Mouse (Mus musculus): ENCODE data around the gene Egln2. TPM values are rescaled to one million over a fixed set of nuclear protein-coding genes. Genes with fewer than 3 reads are reported as not detected.

Gene Egln2
- 70.9 and 81.1 TPM in 2 replicates for polyA plus RNA-seq (2021; fragmentation: Nextera tagmentation)
- long read RNA-seq, experiment 1, transcript Egln2-201 (6 exons, 2,107 nt) = major isoform, 170 of 211 reads
- long read RNA-seq, experiment 1, transcript Egln2-202 (6 exons, 1,756 nt) = minor isoform, 7 of 211 reads
- long read RNA-seq, experiment 1, partial matches to known transcripts = 18 of 211 reads
- long read RNA-seq, experiment 1, other reads (novel, unspliced or antisense) = 16 of 211 reads
- long read RNA-seq, experiment 2, transcript Egln2-201 (6 exons, 2,107 nt) = major isoform, 769 of 882 reads
- long read RNA-seq, experiment 2, transcript Egln2-202 (6 exons, 1,756 nt) = minor isoform, 19 of 882 reads
- long read RNA-seq, experiment 2, partial matches to known transcripts = 20 of 882 reads
- long read RNA-seq, experiment 2, other reads (novel, unspliced or antisense) = 74 of 882 reads

DNA sequence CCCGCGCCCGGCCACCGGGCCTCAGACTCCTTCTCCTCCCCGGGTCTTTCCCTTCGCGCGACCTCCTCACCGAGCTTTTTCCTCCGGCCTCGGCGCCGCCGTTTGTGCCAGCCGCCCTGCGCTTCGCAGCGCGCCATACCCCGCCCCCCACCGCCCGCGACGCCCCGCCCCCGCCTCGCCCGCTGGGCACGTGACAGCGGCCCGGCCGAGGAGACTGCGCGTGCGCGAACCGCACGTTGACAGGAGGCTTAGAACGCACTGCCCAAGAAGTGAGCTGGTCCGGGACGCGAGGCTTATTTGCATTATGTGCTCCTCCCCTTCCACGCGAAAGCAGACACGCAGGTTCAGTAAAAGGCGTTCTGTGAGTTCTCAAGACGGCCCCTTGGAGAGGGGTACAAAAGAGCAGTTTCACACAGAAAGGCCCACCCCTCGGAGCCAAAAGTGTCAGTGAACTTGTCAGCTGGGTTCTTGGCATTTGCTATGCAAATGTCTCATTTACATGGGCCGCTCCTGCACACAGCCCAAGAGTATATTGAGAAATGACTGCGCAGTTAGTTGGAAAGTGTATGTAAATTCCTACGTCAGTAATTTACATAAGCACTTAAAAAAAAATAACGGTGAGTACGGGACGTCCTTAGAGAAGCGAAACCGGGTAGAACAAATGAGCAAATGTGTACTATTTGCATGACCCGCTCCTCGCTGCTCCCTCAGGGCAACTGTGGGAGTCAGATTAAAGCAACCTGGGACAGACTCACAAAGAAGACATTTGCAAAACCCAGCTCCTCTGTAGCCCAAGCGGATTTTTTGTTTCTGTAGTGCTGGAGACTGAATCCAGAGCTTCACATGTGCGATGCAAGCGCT lies at the start of gene Egln2:
TSS of gene Egln2 (minus strand) at position 189 of the 861 bp plus-strand sequence.

DNA sequence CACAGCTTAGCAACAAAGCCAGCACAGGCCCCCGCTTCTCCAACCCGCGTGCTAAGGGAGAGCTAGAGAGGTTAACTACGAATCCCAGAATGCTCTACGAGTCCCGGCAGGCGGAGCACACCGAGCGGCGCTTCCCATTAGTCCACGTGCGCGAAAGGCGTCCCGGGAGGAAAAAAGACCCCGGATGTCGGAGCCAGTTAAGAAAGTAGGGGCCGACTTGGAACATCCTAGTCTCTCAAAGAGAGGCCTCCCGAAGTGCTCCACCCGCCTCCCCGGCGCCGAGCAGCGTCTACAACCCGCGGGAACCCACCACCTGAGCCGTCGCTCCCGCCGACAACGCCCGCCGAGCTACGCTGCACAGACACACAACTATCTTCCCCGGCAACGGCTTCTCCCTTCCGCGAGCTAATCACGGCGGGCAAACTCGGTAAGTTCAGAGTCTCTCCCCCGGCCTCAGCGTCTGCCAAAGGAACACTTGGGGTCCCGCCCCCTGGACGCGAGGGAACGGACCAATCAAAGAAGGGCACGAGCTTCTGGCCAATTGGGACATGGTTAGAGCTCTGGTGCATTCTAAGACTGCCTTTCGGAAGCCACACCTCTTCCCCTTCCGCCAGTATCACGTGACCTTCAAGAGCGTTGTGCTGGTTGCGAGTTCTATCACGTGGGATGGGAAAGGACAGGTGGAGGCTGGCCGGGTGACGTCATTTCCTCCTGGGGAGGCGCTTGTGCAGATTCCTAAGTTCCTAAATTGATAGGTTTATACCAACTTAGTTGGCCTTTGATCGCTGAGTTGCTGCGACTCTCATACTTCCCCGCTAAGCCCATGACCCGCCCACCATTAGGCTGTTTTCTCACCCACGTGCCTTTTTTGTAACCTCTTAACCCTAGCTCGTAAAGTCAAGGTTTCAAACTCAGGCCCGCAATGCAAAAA lies 29.3 kb upstream of the Egln2 start, which contains the start of the genes BC024978 and Snrpa:
TSS of gene BC024978 (plus strand) at position 101 of the 931 bp plus-strand sequence.
TSS of gene Snrpa (minus strand) at position 591 of the 931 bp plus-strand sequence.

GRCm38 (mm10) chr7:27180837-27181695 lies 14.5 kb upstream of the Egln2 start, which contains the start of the genes Gm21983 and Mia:
Gene Gm21983 (minus strand): TSS chr7:27181086.
Gene Mia (minus strand): TSS chr7:27181157.

DNA sequence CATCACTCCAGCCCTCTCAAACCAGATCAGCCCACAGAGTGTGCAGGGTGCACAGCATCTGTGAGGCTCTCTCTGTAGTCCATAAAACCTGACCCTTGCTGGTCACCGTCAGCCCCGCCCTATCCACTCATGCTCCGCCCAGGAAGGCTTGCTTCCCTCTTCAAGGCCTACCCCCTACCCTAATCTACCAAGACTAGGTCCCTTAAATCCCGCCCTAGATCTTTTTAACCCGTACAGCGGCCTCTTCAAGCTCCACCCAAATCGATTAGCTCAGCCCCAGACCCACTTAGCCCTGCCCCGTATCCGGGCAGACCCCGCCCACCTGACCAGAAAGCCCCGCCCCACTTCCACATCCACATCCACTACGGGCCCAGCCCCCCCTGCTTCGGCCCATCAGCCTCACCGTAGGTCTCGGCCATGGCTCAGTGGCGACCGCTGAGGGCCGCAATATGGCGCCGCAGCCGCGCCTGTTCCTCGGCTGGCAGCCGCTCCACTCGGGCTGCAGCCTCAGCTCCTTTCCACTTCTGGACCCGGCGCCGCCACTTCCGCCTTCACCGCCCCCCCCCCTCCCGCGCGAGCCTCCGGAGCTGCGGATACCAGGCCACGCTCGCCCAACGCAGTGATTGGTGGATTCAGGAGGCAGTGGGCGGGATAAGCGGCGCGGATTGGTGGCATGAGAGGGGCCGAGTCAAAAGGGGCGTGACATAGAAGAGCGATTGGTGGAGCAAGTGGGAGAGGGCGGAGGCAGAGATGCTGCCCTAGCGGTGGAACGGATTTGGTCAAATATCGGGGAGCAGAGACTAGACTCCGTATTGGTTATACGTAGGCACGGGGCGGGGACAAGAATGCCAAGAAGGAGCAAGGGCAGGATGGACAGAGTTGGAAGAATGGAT lies 12.0 kb upstream of the Egln2 start, which contains the start of gene Rab4b:
TSS of gene Rab4b (minus strand) at position 573 of the 893 bp plus-strand sequence.

DNA sequence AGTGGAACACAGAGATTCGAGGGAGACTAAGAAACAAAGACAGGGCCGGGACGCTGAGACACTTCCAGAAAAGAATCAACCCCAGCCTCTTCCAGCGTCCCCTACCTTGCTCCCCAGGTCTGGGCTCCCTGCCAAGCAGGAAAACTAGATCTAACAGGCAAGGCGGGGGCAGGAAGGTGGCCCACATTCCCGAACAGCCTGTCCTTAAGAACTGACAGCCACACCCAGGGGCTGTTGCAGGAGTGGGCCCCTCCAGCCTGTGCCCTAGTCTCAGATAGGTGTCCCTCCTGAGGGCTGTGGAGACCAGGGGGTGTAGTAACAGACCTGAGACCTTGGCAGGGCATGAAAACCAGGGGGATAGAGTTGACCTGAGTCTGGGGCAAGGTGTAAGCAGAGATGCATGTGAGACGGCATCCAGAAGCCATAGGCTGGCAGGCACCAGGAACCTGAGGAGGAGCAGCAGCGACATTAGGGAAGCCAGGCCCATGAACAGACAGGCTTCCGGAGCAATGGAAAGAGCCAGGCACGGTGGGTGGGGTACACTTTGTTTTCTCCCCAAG lies 13.3 kb downstream of the Egln2 start, which contains the start of gene Cyp2t4:
TSS of gene Cyp2t4 (plus strand) at position 510 of the 560 bp plus-strand sequence.

GRCm38 (mm10) chr7:27119676-27120075 lies 46.9 kb downstream of the Egln2 start, which contains the start of gene Cyp2f2:
Gene Cyp2f2 (plus strand): TSS chr7:27119909.

Small RNA genes within 50 kb of the gene (microRNA-seq; reads per million reads assigned to microRNA genes)
- not detected for gene Mir1191
- gene Mir3101 = 0.64 reads per million

Other genes starting within 250 kb of the Egln2 start
- not detected in 2 replicates for gene Cyp2a22, start 227.4 kb downstream of the Egln2 start, polyA plus RNA-seq (2021; fragmentation: Nextera tagmentation)
- gene Cyp2a12, start 137.7 kb downstream of the Egln2 start, polyA plus RNA-seq (2021; fragmentation: Nextera tagmentation) = not detected in 2 replicates
- 0.30 TPM in 1 of 2 replicates, not detected in the other for gene Cyp2f2, start 46.9 kb downstream of the Egln2 start, polyA plus RNA-seq (2021; fragmentation: Nextera tagmentation)
- 0.08 TPM in 1 of 2 replicates, not detected in the other for gene Cyp2t4, start 13.1 kb downstream of the Egln2 start, polyA plus RNA-seq (2021; fragmentation: Nextera tagmentation)
- 104 and 105 TPM in 2 replicates for gene Rab4b, start 12.1 kb upstream of the Egln2 start, polyA plus RNA-seq (2021; fragmentation: Nextera tagmentation)
- not detected in 2 replicates for gene Gm21983, start 14.3 kb upstream of the Egln2 start, polyA plus RNA-seq (2021; fragmentation: Nextera tagmentation)
- gene Mia, start 14.4 kb upstream of the Egln2 start, polyA plus RNA-seq (2021; fragmentation: Nextera tagmentation) = 24.4 and 64.8 TPM in 2 replicates
- gene BC024978, start 29.0 kb upstream of the Egln2 start, polyA plus RNA-seq (2021; fragmentation: Nextera tagmentation) = 6.3 and 7.3 TPM in 2 replicates
- 157 and 164 TPM in 2 replicates for gene Snrpa, start 29.5 kb upstream of the Egln2 start, polyA plus RNA-seq (2021; fragmentation: Nextera tagmentation)
- gene Itpkc, start 61.9 kb upstream of the Egln2 start, polyA plus RNA-seq (2021; fragmentation: Nextera tagmentation) = 0.89 and 0.93 TPM in 2 replicates
- gene Coq8b, start 66.2 kb upstream of the Egln2 start, polyA plus RNA-seq (2021; fragmentation: Nextera tagmentation) = 11.0 and 11.7 TPM in 2 replicates
- gene Numbl, start 91.6 kb upstream of the Egln2 start, polyA plus RNA-seq (2021; fragmentation: Nextera tagmentation) = 8.9 and 9.6 TPM in 2 replicates
- 13.3 and 18.2 TPM in 2 replicates for gene Ltbp4, start 170.9 kb upstream of the Egln2 start, polyA plus RNA-seq (2021; fragmentation: Nextera tagmentation)
- 2.9 and 3.8 TPM in 2 replicates for gene Shkbp1, start 189.2 kb upstream of the Egln2 start, polyA plus RNA-seq (2021; fragmentation: Nextera tagmentation)
- not detected in 2 replicates for gene Gm20479, start 190.6 kb upstream of the Egln2 start, polyA plus RNA-seq (2021; fragmentation: Nextera tagmentation)